ENCODE assay signal across 8 mouse cellular contexts in the genomic region with DNA sequence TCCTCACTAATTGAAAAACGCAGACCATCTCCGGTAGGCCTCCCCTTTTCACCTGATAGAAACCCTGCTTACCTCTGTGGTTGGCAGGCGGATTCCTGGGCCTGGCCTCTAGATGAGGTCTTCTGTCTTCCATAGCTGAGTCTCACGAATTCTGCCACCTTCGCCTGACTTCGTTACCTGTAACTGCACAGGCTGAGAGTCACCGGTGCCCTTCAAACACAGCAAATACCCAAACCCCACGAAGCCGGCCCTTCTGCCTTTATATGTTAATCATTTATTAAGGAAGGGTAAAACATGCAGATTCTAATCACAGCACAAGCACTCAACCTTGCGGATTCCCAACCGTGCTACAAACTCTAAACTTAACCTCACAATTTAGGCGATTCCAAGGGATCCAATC. TPM values are rescaled to one million over a fixed set of nuclear protein-coding genes. Genes with fewer than 3 reads are reported as not detected.
DNase-seq lines count a peak whose midpoint lies in the region; ATAC-seq and TF ChIP-seq lines count a peak whose summit lies in the region.

No protein-coding gene starts in this region.

- peaks cover 24% of the 10 kb centered on the region for H3K4me1 ChIP-seq in heart, embryonic 16.5 days (ENCODE audit: control insufficient read depth, insufficient read depth, low read length)
- peaks cover 10 to 12% of the 10 kb centered on the region in 2 experiments for H3K4me1 ChIP-seq in ES-E14 (ENCODE audit: control insufficient read depth in 2 of 2, insufficient read depth in 2 of 2, low read length in 2 of 2, poor library complexity in 1 of 2)
- peaks cover 28% of the 10 kb centered on the region for H3K4me1 ChIP-seq in intestine, embryonic 15.5 days (replicated peaks)
- peaks cover 58% of the 10 kb centered on the region for H3K4me1 ChIP-seq in liver, embryonic 15.5 days (replicated peaks)

- H3K4me3 ChIP-seq in heart, embryonic 16.5 days (ENCODE audit: low read length): no peak overlapping the region
- H3K4me3 ChIP-seq in ES-E14 (ENCODE audit: insufficient read depth in 1 of 2, low read depth in 1 of 2, low read length in 2 of 2, poor library complexity in 1 of 2, severe bottlenecking in 1 of 2): peak overlapping the region in 1 of 2 experiments; percentile 44; a peak in 2 of 4 replicates
- peak overlapping the region; percentile 18; the same call in 1 of the 2 replicates for H3K4me3 ChIP-seq in intestine, embryonic 15.5 days (replicated peaks)
- H3K4me3 ChIP-seq in liver, embryonic 15.5 days (replicated peaks): peak overlapping the region; percentile 88

- no peak for ATAC-seq in heart, embryonic 16.5 days (replicated peaks; ENCODE audit: extremely low read depth, insufficient read depth, low FRiP score)
- ATAC-seq in intestine, embryonic 15.5 days: no peak
- no peak for ATAC-seq in liver, embryonic 15.5 days (ENCODE audit: insufficient read depth)
- ATAC-seq in megakaryocyte progenitor cell, adult 5-6 weeks (replicated peaks; ENCODE audit: poor library complexity): no peak

- WGBS in heart, embryonic 16.5 days: 79% methylated on average over 12 of the region's 12 CpGs
- 53% methylated on average over 12 of the region's 12 CpGs for WGBS in intestine, embryonic 15.5 days
- WGBS in liver, embryonic 15.5 days (ENCODE audit: insufficient replicate concordance): 80% methylated on average over 12 of the region's 12 CpGs

- DNase-seq in heart, postnatal 36 days: no peak
- DNase-seq in ES-E14 (ENCODE audit: low read depth, low spot score): no peak
- DNase-seq in thymus, postnatal 25 days: no peak
- DNase-seq in left cerebral cortex, postnatal 4 days: no peak

- 0 out of 2 replicates have a peak overlapping the region, but pooled peaks have one; percentile 7 for H3K9ac ChIP-seq in heart, embryonic 16.5 days (ENCODE audit: low read length)
- peak overlapping the region; percentile 57; the same call in 1 of the 2 replicates for H3K9ac ChIP-seq in ES-E14 (ENCODE audit: insufficient read depth, low read depth, low read length, poor library complexity, severe bottlenecking)
- peak overlapping the region; percentile 30; the same call in 1 of the 2 replicates for H3K9ac ChIP-seq in intestine, embryonic 15.5 days
- H3K9ac ChIP-seq in liver, embryonic 15.5 days: 0 out of 2 replicates have a peak overlapping the region, but pooled peaks have one; percentile 92

- no peak overlapping the region for H3K27ac ChIP-seq in heart, embryonic 16.5 days (ENCODE audit: low read length)
- peak overlapping the region; percentile 12; the same call in 1 of the 2 replicates for H3K27ac ChIP-seq in ES-E14 (ENCODE audit: insufficient read depth, low read depth, low read length, poor library complexity, severe bottlenecking)
- peak overlapping the region; percentile 70 for H3K27ac ChIP-seq in intestine, embryonic 15.5 days
- peak overlapping the region; percentile 55 for H3K27ac ChIP-seq in liver, embryonic 15.5 days (replicated peaks)

- intact Hi-C loops in heart, postnatal 36 days (cut with DNase I): loop anchor here (5.0 kb wide), 1 partner anchor 432 kb away; a partner anchor contains a TSS
- intact Hi-C loops in left cerebral cortex, postnatal 4 days (cut with DNase I): no loop called here

- no peaks in the 10 kb centered on the region for H3K27me3 ChIP-seq in heart, embryonic 16.5 days (ENCODE audit: control insufficient read depth, insufficient read depth, low read length)
- H3K27me3 ChIP-seq in intestine, embryonic 15.5 days (replicated peaks): no peaks in the 10 kb centered on the region
- no peaks in the 10 kb centered on the region for H3K27me3 ChIP-seq in liver, embryonic 15.5 days

- no peaks in the 10 kb centered on the region for H3K9me3 ChIP-seq in heart, embryonic 16.5 days (replicated peaks; ENCODE audit: control insufficient read depth, low read length)
- no peaks in the 10 kb centered on the region for H3K9me3 ChIP-seq in ES-E14 (ENCODE audit: control insufficient read depth, insufficient read depth, low read depth, low read length)
- H3K9me3 ChIP-seq in intestine, embryonic 15.5 days: no peaks in the 10 kb centered on the region
- H3K9me3 ChIP-seq in liver, embryonic 15.5 days (replicated peaks): no peaks in the 10 kb centered on the region

- in situ Hi-C loops in ES-E14 (cut with MboI; ENCODE audit: low sequenced_read_pairs in 2 of 2, unreplicated experiment in 2 of 2): no loop called here

- H3K4me2 ChIP-seq in heart, embryonic 16.5 days (ENCODE audit: low read depth, low read length): no peak overlapping the region
- peak overlapping the region; percentile 75 for H3K4me2 ChIP-seq in intestine, embryonic 15.5 days (replicated peaks)
- H3K4me2 ChIP-seq in liver, embryonic 15.5 days: peak overlapping the region; percentile 72

- peaks cover 30% of the 10 kb centered on the region for H3K36me3 ChIP-seq in heart, embryonic 16.5 days (ENCODE audit: control insufficient read depth, insufficient read depth)
- peaks cover 41% of the 10 kb centered on the region for H3K36me3 ChIP-seq in ES-E14 (ENCODE audit: control insufficient read depth, insufficient read depth, low read length, poor library complexity, severe bottlenecking)
- H3K36me3 ChIP-seq in intestine, embryonic 15.5 days: peaks cover 14% of the 10 kb centered on the region
- peaks cover 60% of the 10 kb centered on the region for H3K36me3 ChIP-seq in liver, embryonic 15.5 days (replicated peaks)

TF ChIP-seq in ES-E14, 5 proteins besides CTCF, POLR2A, EP300 and RAD21:
- TF ChIP-seq MAFK (IDR thresholded peaks at IDR 0.05; ENCODE audit: insufficient read depth, low read depth, low read length) (no peak), ZC3H11A (IDR thresholded peaks at IDR 0.05; ENCODE audit: borderline replicate concordance, low read depth, low read length) (no peak), ZNF384 (IDR thresholded peaks at IDR 0.05; ENCODE audit: low read depth, low read length) (no peak), CHD2 (IDR thresholded peaks at IDR 0.05; ENCODE audit: low read depth, low read length) (no peak), HCFC1 (IDR thresholded peaks at IDR 0.05; ENCODE audit: borderline replicate concordance, insufficient read depth, low read length) (no peak)
TF ChIP-seq in ES-E14: peak in this region for 0.

RNA-seq across cellular contexts. Expression of a gene that starts 2.9 kb away (rescaled TPM):
- polyA plus RNA-seq in heart, embryonic 16.5 days (2015; fragmentation: Nextera tagmentation; extraction: Ambion mirVana): 7.6 and 8.8 TPM in 2 replicates
- total RNA-seq in heart, postnatal 36 days (2021): 10 to 100 TPM; 36.2 to 44.8 TPM
- total RNA-seq in ES-E14 (2012; rRNA removed): 15.3 and 15.9 TPM in 2 replicates
- polyA plus RNA-seq in intestine, embryonic 15.5 days (2015; fragmentation: Nextera tagmentation; extraction: Ambion mirVana): 7.7 and 7.8 TPM in 2 replicates
- 9.8 and 11.2 TPM in 2 replicates for polyA plus RNA-seq in liver, embryonic 15.5 days (2015; fragmentation: Nextera tagmentation; extraction: Ambion mirVana)
- total RNA-seq in megakaryocyte progenitor cell, adult 5-6 weeks (2015): 14.9 and 18.2 TPM in 2 replicates
- 25.3 and 26.1 TPM in 2 replicates for total RNA-seq in megakaryocyte progenitor cell, adult 5-6 weeks (2017)
- total RNA-seq in left cerebral cortex, postnatal 4 days (2021): 10 to 100 TPM; 30.3 to 32.1 TPM

RNA-seq across cellular contexts. Expression of a gene that starts 45.0 kb away (rescaled TPM):
- 30.2 and 33.0 TPM in 2 replicates for polyA plus RNA-seq in heart, embryonic 16.5 days (2015; fragmentation: Nextera tagmentation; extraction: Ambion mirVana)
- total RNA-seq in heart, postnatal 36 days (2021): 10 to 100 TPM; 10.8 to 11.3 TPM
- total RNA-seq in ES-E14 (2012; rRNA removed): 128 and 132 TPM in 2 replicates
- 45.9 and 47.7 TPM in 2 replicates for polyA plus RNA-seq in intestine, embryonic 15.5 days (2015; fragmentation: Nextera tagmentation; extraction: Ambion mirVana)
- polyA plus RNA-seq in liver, embryonic 15.5 days (2015; fragmentation: Nextera tagmentation; extraction: Ambion mirVana): 35.7 and 37.6 TPM in 2 replicates
- total RNA-seq in megakaryocyte progenitor cell, adult 5-6 weeks (2015): 34.4 and 35.0 TPM in 2 replicates
- 105 and 132 TPM in 2 replicates for total RNA-seq in megakaryocyte progenitor cell, adult 5-6 weeks (2017)
- total RNA-seq in left cerebral cortex, postnatal 4 days (2021): 10 to 100 TPM; 44.2 to 46.4 TPM

Comparison
In these comparisons a context has a peak if more than half of its experiments do, and no peak if none do; other contexts are left out.
1. H3K9ac ChIP-seq: peak in every context shown above with its lines; median percentile 92 in liver, embryonic 15.5 days; 57 in ES-E14; 30 in intestine, embryonic 15.5 days; 7 in heart, embryonic 16.5 days.